Mouse (Mus musculus) retina, postnatal 1 day (tissue): ENCODE measurements around the gene Ercc8.

Source experiments
- DNase-seq: peaks from one replicate; pipeline ENCODE4 v3.0.0-alpha.2; 2012

Ercc8 gene

DNA sequence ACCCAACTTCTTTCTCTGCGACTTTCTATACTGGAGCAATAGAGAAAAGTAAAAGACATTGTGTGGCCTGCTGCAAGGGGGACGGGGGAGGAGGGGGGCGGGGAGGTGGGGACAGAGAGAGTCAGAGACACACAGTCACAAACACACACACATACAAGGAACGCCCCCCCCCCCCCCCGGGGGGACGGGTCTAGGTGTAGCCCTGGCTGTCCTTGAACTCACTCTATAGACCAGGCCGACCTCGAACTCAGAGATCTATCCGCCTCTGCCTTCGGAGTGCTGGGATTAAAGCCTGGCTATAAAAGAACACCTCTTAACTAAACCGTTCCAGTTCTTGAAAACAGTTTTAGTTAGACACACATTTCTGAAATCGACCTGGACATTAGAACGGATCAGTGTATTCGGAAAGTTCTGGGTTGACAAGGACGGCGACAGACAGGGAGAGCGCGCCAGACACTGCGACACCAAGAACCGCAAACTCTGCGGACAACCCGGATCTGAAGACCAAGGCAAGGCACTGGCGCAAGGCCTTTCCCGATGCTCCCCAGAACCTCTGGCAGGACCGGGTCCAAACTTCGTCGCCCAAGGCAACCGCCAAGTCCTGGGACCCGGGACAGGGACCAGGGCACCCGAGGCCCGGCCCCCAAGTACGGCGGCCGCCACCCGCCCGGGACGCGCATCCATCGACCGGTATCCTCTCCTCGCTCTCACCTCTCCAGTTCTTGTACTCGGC lies 633 bp upstream of the Ercc8 start:
- DNase-seq: no peak

DNA sequence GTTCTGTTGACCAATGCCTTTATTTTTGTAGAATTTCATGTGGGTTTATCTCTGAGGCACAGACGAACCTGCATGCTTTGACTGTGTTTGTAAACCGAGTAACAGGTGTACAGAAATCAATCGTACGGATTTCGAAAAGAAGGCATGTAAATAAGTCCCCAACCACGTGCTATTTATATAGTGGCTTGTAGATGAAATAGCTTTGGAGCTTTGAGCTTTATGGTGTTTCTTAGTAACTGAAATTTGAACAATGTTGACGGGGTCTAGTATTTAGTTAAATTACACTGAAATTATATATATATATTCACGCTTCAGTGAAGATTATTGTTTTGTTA lies 677 bp downstream of the Ercc8 start:
- DNase-seq: no peak

GRCm38 (mm10) chr13:108159963-108160362 lies 1.4 kb downstream of the Ercc8 start:
- DNase-seq: peak; percentile 42

GRCm38 (mm10) chr13:108163912-108164311 lies 5.4 kb downstream of the Ercc8 start:
- no peak for DNase-seq

GRCm38 (mm10) chr13:108164621-108165020 lies 6.1 kb downstream of the Ercc8 start:
- no peak for DNase-seq

- no peak for DNase-seq
Observed at GRCm38 (mm10) chr13:108170002-108170401, 11.5 kb downstream of the Ercc8 start.

DNA sequence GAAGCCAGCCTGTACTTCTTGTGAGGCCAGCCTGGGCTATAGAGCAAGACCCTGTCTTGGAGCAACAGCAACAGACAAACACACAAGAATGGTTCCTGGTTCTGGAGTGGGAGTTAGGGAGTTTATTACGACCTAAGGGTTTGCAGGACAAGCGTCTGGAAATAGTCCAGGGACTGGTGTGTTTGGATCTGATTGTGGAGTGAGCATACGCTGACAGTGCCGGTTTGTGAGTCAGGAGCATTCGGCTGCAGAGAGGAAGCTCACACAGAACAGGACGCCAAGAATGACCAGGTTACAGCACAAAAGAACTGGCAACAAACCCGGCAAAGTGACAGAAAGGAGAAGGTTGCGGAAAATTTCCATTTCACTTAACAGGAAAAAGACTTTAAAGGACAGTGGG lies 12.0 kb downstream of the Ercc8 start:
- DNase-seq: no peak

GRCm38 (mm10) chr13:108179618-108180017 lies 21.1 kb downstream of the Ercc8 start:
- DNase-seq: no peak

GRCm38 (mm10) chr13:108180821-108181220 lies 22.3 kb downstream of the Ercc8 start:
- DNase-seq: no peak

DNA sequence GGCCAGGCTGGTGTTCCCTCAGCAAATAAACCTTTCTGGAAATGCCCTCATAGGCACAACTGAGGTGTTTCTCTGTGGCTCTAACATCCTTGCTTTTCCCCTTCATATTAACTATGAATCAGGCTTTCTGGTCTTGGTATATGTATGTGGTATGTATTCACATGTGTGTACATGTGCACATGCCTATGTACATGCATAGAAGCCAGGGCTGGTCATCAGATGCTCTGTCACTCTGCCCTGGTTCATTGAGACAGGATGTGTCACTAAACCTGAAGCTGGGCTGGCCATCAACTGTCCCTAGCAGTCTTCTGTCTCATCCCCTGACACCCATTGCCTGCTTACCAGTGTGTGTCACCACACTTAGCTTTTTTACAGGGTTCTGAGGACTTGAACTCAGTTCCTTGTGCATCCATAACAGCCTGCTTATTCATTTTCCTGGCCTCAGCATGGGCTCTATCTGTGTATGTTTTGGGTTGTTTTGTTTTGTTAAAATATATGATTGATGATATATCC lies 26.3 kb downstream of the Ercc8 start:
- DNase-seq: no peak

GRCm38 (mm10) chr13:108185530-108185929 lies 27.0 kb downstream of the Ercc8 start:
- DNase-seq: no peak

DNA sequence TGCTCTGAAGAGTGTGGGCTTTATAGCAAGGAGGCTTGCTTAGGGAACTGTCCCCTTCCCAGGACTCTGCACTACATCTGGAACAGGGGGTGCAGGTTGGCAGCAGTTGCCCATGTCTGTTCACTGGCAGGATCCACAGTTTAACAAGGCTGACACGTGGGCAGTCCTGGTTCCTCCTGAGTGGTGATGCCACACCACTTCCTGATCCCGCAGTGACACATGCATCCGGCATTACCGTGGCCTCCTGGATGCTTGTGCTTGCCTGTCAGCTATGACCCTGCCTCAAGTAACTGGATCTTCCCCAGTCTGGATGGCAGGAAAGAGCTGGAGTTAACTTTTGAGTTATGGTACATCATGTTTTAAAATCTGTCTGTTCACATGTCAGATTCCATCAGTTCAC lies 29.5 kb downstream of the Ercc8 start:
- no peak for DNase-seq

DNA sequence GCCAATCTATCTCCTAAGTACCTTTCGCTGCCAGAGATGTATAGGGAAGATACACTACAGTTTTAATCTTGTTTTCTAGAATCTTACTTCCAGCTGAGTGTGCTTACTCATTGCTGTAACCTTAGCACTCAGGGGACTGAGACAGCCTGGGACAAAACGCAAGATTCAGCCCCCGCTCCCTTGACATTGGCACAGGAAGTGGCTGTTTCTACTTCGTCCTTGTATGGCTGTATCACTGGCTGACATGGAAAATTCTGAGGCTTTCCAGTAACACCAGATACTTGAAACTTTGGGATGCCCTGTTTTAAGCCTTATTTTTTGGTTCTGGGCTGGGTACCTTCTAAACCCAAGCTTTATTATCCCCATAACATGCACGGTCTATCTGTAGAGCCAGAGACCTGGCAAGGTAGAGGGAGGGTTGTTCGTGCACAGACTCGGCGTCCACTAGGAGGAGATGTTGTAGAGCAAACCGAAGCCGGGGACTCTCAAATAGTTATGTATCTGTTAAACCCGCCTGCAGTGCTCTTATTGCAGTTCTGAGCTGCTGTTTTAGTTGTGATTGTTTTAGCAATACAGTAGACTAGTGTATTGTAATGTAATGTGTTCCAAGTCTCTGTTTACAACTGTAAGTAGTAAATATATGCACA lies 32.7 kb downstream of the Ercc8 start:
- DNase-seq: peak; percentile 58

GRCm38 (mm10) chr13:108195474-108195873 lies 36.9 kb downstream of the Ercc8 start:
- no peak for DNase-seq

GRCm38 (mm10) chr13:108204857-108205256 lies 46.3 kb downstream of the Ercc8 start:
- DNase-seq: peak; percentile 25

DNA sequence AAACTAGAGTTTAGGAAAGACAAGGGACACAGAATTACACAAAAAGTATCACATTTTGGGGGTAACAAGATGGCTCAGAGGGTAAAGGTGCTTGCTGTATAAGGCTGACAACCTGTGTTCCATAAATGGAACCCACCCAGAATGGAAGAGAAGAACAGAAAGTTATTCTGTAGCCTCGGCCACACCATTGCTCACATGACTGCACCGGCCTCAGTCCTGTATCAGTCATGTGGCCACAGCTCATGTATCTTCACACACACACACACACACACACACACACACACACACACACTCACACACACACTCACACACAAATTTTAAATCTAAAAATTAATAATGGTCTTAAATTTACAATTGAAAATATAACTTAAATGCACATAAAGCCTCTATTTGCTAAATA lies 48.9 kb downstream of the Ercc8 start:
- no peak for DNase-seq

DNA sequence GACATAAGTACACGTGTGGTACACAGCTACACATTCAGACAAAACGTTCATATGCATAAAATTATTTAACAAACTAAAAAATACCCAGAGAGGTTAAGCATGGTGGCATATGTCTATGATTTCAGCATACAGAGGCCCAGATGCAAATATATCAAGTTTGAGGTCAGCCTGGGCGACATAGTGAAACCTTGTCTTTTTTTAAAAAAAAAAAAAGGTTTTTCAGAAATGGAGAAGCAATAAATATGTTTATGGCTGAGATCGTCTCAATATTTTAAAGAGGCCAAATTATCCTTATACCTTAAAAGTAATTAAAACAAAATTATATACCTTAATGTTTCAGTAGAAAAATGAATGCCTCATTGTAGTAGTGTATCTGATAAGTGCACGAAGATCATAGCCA lies 49.6 kb downstream of the Ercc8 start:
- no peak for DNase-seq

DNA sequence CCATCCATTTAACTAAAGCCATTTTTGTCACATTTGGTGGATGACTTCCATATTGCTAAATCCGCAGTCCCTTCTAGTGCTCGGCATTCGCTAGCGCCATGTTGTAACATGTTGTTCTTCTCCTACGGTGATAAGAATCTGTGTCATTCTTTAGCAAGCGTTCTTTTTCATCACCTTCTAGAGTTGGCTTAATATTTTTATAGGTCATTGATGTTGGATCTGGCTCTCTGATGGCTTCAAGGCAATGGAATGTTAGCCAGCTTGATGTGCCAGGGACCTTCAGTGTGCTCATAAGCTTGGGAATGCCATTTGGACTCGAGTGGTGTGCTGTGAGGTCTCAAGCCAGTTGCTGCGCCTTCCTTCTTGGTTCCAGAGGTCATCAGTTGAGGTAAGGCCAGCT lies 52.4 kb downstream of the Ercc8 start:
- no peak for DNase-seq

GRCm38 (mm10) chr13:108212397-108213018 lies 54.0 kb downstream of the Ercc8 start:
- no peak for DNase-seq

GRCm38 (mm10) chr13:108214081-108214484 lies 55.6 kb downstream of the Ercc8 start, which contains the start of gene Elovl7:
Gene Elovl7, plus strand, starts transcription at chr13:108214404.
- DNase-seq: peak; percentile 78

DNA sequence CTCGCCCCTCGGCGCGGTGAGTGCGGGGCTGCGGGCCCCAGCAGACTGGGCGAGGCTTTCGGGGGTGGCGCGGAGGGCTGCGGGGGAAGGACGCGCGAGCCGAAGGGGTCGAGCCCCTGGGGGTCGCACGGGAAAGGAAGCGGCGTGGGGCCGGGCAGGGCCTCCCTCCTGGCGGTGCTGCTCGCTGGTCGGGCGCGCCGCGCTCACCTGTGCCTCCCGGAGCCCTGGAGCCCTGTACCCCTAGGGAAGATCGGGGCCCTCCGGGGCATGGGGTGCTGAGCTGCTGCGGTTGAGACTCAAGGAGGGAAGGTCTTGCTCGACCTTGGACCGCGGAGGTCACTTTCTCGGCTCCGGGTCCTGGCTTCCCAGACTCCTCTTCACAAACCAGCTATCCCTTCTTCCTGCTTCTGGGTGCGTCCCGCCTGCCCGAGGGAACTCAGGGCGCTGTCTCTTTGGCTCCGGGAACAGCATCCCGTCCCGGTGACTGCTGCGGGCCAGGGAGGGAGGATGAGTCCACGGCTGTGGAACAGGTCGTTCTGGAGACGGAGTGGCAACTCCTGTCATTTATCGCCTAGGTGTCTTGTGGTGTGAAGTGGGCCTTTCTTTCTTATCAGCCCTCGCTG lies 56.1 kb downstream of the Ercc8 start:
- peak; percentile 47 for DNase-seq

- DNase-seq: peak; percentile 46
Observed at GRCm38 (mm10) chr13:108215231-108215780, 56.8 kb downstream of the Ercc8 start.

DNA sequence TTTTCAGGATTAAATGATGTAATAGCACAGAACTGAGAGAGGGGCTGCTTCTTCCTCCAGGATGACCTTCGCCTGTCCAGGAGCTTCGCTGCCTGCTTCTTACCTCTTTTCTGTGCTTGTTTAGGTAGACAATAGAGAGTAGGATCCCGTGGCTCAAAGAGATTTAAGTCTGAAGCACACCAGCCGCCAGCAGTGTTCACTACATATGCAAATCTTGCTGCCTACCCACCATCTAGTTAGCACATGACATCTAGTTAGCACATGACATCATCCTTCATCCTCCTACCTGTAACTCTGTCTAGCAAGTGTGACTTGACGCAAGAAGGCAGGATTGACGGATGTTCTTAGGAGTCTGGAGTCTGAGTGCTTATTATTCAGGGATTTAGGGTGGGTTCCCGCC lies 61.2 kb downstream of the Ercc8 start:
- no peak for DNase-seq
